Comparison of ENCODE assay signal across 14 mouse cellular contexts in the genomic region with DNA sequence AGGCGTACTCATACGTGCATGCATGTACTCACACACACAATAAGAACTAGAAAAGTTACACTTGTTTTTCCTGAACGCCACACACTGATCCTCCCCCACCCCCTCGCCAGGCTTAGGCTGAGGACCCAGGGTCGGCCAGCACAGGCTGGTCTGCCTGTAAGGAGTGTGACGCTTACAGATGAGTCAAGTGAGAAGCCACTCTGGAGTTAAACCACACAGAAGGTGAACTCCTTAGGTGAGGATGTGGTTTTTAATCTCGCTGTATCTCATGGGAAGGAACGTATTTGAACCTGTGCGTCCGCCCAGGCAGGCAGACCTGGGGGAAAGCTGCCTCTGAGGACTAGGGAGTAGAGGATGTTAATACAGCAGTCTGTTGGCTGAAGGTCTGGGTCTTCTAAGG. TPM values are rescaled to one million over a fixed set of nuclear protein-coding genes. Genes with fewer than 3 reads are reported as not detected.
A peak's percentile ranks its signal among the peaks of the same experiment; 100 is the strongest.
DNase-seq lines count a peak whose midpoint lies in the region; ATAC-seq lines count a peak whose summit lies in the region.
"Had no signal": no experiment of that assay in that cellular context is flagged by ENCODE, and none has a peak within 500 bp of the region (broad histone marks: within the 10 kb centered on the region; RNA-seq: fewer than 3 reads in every experiment).

No protein-coding gene starts in this region.

- peak; percentile 38 for DNase-seq in urinary bladder, postnatal 14 days (ENCODE audit: low spot score)
- no peak for DNase-seq in urinary bladder, adult 2 months (ENCODE audit: low spot score)
- DNase-seq in thymus, adult 18-20 months, result peak; percentile 34 to 66
- no peak for DNase-seq in gastrocnemius, postnatal 14 days
- DNase-seq in left cerebral cortex, adult 8-10 months (ENCODE audit: low spot score in 2 of 2), result no peak
- DNase-seq in ovary, adult 18-20 months (ENCODE audit: low spot score), result no peak
- DNase-seq: adrenal gland, adult 2 months; cerebellum, adult 11-12 months; heart, postnatal 4 days; lung, adult 18-20 months; midbrain, embryonic 14.5 days; right cerebral cortex, postnatal 4 days had no signal

- peak; percentile 83 for ATAC-seq in activated CD4-positive, CD25-positive, alpha-beta regulatory T cell, adult 4 months
- ATAC-seq: Patski had no signal

- intact Hi-C loops in gastrocnemius, postnatal 14 days (cut with DNase I; ENCODE audit: low total_unique reads), result no loop called here

RNA-seq across cellular contexts. Expression of a gene that starts 39.6 kb away (rescaled TPM):
- polyA plus RNA-seq in urinary bladder, adult 2 months (2012; rRNA removed), result 5.0 and 5.8 TPM in 2 replicates
- polyA plus RNA-seq in activated CD4-positive, CD25-positive, alpha-beta regulatory T cell, adult 4 months (2017; shearing (Covaris generic)), result 10 to 100 TPM in 1 of 2 experiments, 1 to 10 TPM in 1; 9.1 to 14.3 TPM
- total RNA-seq in gastrocnemius, postnatal 14 days (2021), result 1 to 10 TPM; 1.8 to 2.3 TPM
- total RNA-seq in left cerebral cortex, adult 8-10 months (2022), result 10 to 100 TPM; 10.9 to 15.1 (median 11.8) TPM

RNA-seq across cellular contexts. Expression of a gene that starts 39.7 kb away (rescaled TPM):
- 31.6 and 32.3 TPM in 2 replicates for polyA plus RNA-seq in urinary bladder, adult 2 months (2012; rRNA removed)
- polyA plus RNA-seq in activated CD4-positive, CD25-positive, alpha-beta regulatory T cell, adult 4 months (2017; shearing (Covaris generic)), result 10 to 100 TPM; 32.1 to 32.4 TPM
- total RNA-seq in gastrocnemius, postnatal 14 days (2021), result 10 to 100 TPM in 1 of 2 experiments, 1 to 10 TPM in 1; 9.9 to 10.3 TPM
- total RNA-seq in left cerebral cortex, adult 8-10 months (2022), result 10 to 100 TPM; 28.6 to 32.1 (median 29.6) TPM

RNA-seq across cellular contexts. Expression of a gene that starts 50.1 kb away (rescaled TPM):
- polyA plus RNA-seq in urinary bladder, adult 2 months (2012; rRNA removed), result 93.7 and 105 TPM in 2 replicates
- 1 to 10 TPM; 3.5 to 5.1 TPM for polyA plus RNA-seq in activated CD4-positive, CD25-positive, alpha-beta regulatory T cell, adult 4 months (2017; shearing (Covaris generic))
- 10 to 100 TPM; 33.4 to 43.6 TPM for total RNA-seq in gastrocnemius, postnatal 14 days (2021)
- 10 to 100 TPM in 1 of 4 experiments, 1 to 10 TPM in 3; 5.9 to 10.9 (median 7.6) TPM for total RNA-seq in left cerebral cortex, adult 8-10 months (2022)

Comparison
In these comparisons a context has a peak if more than half of its experiments do, and no peak if none do; other contexts are left out.
1. DNase-seq: peak in urinary bladder, postnatal 14 days (single experiment) and thymus, adult 18-20 months (2 of 2); none in urinary bladder, adult 2 months (single experiment), gastrocnemius, postnatal 14 days (single experiment), left cerebral cortex, adult 8-10 months (0 of 2) and ovary, adult 18-20 months (single experiment).